Mouse (Mus musculus): ENCODE measurements at regions not wholly inside any gene's neighbourhood (a gene's known extent, or its start where the extent isn't known, plus 50 kb on each side); places are given as distances from the start of the nearest gene placed in this dataset.

DNA sequence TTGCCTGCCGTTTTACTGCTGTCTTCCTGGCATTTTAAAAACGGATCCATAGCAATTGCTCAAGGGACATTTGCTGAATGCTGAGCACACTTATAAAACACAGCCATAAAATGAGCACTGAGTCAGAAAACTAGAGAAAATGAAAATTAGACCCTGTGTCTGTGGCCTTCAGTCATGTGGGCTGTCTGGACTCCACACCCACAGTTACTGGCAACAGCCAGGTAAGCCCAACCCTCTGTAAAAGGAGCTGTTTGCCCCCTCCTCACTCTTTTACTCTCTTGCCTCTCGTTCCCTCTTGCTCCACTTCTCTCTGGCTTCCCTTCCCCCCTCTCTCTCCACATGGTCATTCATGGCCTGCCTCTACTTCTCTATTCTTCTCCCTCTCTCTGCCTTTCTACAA is 2169.9 kb downstream of the 9330182O14Rik start:
- Histone ChIP-seq H3K27ac (no peak overlapping the region), H3K27me3 (no peaks in the 10 kb centered on the region), H3K9ac (replicated peaks) (no peak overlapping the region), H3K9me3 (no peaks in the 10 kb centered on the region), H3K4me3 (replicated peaks) (no peak overlapping the region), H3K36me3 (no peaks in the 10 kb centered on the region), H3K4me2 (no peak overlapping the region), H3K4me1 (replicated peaks) (peaks cover 7% of the 10 kb centered on the region)
- ATAC-seq (ENCODE audit: insufficient number of reproducible peaks, insufficient read depth, low FRiP score, low TSS enrichment, low read depth): peak; percentile 68; the same call in 1 of the 2 replicates
- WGBS: 31% methylated on average over 3 of the region's 3 CpGs

DNA sequence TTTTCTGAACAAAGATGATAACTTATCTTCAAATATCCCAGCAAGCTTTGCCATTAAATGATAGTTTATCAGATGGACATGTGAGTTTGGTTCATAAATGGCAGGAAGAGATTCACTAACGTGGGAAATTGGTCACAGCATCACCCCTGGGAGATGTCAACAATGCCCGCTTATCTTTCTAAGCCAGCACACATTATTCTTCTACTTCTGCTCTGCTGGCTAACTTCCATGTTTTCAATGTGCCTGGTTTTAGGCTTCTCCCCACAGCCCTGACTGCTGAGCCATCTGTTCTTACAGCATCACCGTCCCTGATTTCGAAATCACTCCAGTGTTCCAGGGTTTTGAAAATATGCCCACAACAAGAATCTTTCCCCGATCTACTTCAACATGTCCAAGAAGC is 2175.4 kb downstream of the 9330182O14Rik start:
- Histone ChIP-seq H3K9ac (replicated peaks) (no peak overlapping the region), H3K4me1 (replicated peaks) (peaks cover 6% of the 10 kb centered on the region; the same call in 1 of the 2 replicates), H3K27me3 (no peaks in the 10 kb centered on the region), H3K4me3 (replicated peaks) (no peak overlapping the region), H3K9me3 (no peaks in the 10 kb centered on the region), H3K4me2 (no peak overlapping the region), H3K36me3 (no peaks in the 10 kb centered on the region), H3K27ac (no peak overlapping the region)
- ATAC-seq (ENCODE audit: insufficient number of reproducible peaks, insufficient read depth, low FRiP score, low TSS enrichment, low read depth): no peak
- 75% methylated on average over 5 of the region's 5 CpGs for WGBS

DNA sequence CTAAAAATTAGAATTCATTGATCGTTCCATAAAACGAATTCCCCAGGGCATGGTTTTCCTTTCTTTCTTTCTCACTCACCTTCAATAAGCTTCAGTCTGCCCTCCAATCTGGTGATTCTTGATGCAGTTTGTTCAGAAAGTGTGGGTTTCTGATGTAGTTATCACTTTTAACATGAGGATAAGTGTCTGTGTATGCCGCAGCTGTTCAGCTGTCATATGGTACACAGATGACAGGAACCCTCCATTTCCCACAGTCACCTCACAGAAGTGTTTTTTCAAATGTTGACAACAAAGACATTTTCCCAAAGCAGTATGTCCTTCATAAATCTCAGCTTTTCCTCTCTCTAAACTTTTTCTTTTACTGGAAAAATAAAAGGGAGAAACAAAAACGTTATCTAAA is 2177.0 kb downstream of the 9330182O14Rik start:
- ATAC-seq (ENCODE audit: insufficient number of reproducible peaks, insufficient read depth, low FRiP score, low TSS enrichment, low read depth): no peak
- 56% methylated on average over 4 of the region's 4 CpGs for WGBS

DNA sequence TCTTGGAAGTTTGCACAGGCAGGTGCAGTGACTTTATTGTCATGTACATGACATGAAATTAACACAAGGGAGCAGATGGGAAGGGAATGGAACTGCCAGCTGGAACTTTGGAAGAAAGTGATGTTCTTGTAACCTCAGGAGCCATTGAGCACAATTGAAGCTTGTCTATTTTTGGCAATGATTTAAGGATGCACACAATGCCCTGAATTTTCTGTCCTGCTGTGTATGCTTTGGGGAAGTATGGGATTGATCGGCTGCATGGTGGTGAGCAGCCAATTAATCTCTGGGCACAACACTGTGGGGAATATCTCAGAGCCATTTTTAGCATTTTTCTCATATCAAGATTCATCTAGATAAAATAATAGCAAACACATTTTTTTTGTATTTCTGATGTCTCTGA is 2186.2 kb downstream of the 9330182O14Rik start:
- ATAC-seq (ENCODE audit: insufficient number of reproducible peaks, insufficient read depth, low FRiP score, low TSS enrichment, low read depth): no peak
- H3K9me3 ChIP-seq: no peaks in the 10 kb centered on the region
- no peaks in the 10 kb centered on the region for H3K27me3 ChIP-seq
- H3K4me3 ChIP-seq (replicated peaks): no peak overlapping the region
- H3K36me3 ChIP-seq: no peaks in the 10 kb centered on the region
- H3K4me1 ChIP-seq (replicated peaks): no peaks in the 10 kb centered on the region
- H3K9ac ChIP-seq (replicated peaks): no peak overlapping the region
- 93% methylated on average over 1 of the region's 1 CpGs for WGBS
- no peak overlapping the region for H3K4me2 ChIP-seq
- H3K27ac ChIP-seq: no peak overlapping the region

More for the DNA sequence above, 2177.0 kb downstream of the 9330182O14Rik start:
- H3K9ac ChIP-seq (replicated peaks): no peak overlapping the region
- H3K9me3 ChIP-seq: no peaks in the 10 kb centered on the region
- H3K27me3 ChIP-seq: no peaks in the 10 kb centered on the region
- H3K4me1 ChIP-seq (replicated peaks): peaks cover 6% of the 10 kb centered on the region; the same call in 1 of the 2 replicates
- no peak overlapping the region for H3K4me3 ChIP-seq (replicated peaks)
- no peaks in the 10 kb centered on the region for H3K36me3 ChIP-seq
- H3K4me2 ChIP-seq: no peak overlapping the region
- no peak overlapping the region for H3K27ac ChIP-seq

DNA sequence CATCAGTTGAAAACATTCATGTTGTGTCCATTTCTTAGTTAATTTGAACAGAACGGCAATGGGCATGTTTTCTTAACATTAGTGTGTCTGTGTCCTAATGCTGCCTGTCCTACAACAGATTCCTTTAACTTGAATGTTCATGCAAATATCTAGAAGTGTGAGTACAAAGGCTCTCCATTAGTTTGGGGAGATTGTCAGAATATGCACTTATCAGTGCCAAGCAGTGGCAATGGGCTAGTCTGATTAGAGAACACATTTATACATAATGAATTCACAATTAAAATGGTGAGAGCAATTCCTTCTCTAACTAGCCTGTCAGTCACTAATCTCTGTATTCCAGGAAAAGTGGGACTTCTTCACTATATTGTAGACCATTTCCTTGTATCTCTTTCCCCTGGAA is 2188.8 kb downstream of the 9330182O14Rik start:
- Histone ChIP-seq H3K27me3 (no peaks in the 10 kb centered on the region), H3K27ac (no peak overlapping the region), H3K9ac (replicated peaks) (no peak overlapping the region), H3K36me3 (no peaks in the 10 kb centered on the region), H3K4me1 (replicated peaks) (no peaks in the 10 kb centered on the region), H3K4me2 (no peak overlapping the region), H3K9me3 (no peaks in the 10 kb centered on the region), H3K4me3 (replicated peaks) (no peak overlapping the region)
- no peak for ATAC-seq (ENCODE audit: insufficient number of reproducible peaks, insufficient read depth, low FRiP score, low TSS enrichment, low read depth)
- WGBS: 94% methylated on average over 1 of the region's 1 CpGs

DNA sequence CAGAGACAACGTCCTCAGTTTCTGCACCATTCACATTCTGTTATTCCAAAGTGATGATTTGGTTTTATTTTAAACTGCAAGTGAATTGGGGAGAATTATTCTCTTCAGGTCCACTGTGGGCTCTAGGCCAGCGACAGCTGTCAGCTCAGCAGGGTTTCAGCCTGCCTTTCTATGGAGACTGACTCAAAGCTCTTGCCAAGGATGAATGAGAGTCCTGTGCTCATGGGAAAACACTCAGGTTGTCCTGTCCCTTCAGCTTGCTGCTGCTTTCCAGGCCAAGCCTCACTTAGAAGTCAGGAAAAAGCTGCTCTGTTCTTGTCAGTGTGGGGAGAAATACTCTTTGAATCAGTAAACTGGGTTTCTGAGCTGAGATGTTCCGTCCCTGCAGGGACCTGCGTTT is 2191.1 kb downstream of the 9330182O14Rik start:
- WGBS: 81% methylated on average over 4 of the region's 4 CpGs
- Histone ChIP-seq H3K4me1 (replicated peaks) (no peaks in the 10 kb centered on the region; the same call in 1 of the 2 replicates), H3K36me3 (no peaks in the 10 kb centered on the region), H3K9me3 (no peaks in the 10 kb centered on the region), H3K4me2 (no peak overlapping the region), H3K9ac (replicated peaks) (no peak overlapping the region), H3K4me3 (replicated peaks) (no peak overlapping the region), H3K27ac (no peak overlapping the region), H3K27me3 (no peaks in the 10 kb centered on the region)
- ATAC-seq (ENCODE audit: insufficient number of reproducible peaks, insufficient read depth, low FRiP score, low TSS enrichment, low read depth): no peak

DNA sequence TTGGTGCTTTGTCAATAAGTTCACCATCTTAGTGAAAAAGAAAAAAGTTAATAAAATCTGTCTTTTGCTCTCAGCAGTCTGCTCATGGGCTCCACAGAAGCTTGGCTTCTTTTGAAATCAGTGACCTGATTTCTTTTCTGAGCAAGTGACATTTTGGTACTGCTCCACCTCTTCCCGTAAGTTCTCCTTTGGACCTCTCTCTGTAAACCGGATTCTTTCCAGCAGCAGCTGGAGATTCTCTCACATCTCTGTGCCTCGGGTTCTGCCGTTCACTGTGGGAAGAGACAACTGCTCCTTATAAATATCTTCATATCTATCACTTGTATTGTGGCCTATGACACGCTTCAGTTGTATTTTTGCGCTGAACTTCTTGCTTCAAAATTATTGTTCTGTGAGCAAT is 2194.4 kb downstream of the 9330182O14Rik start:
- no peak overlapping the region for H3K4me2 ChIP-seq
- no peak overlapping the region for H3K9ac ChIP-seq (replicated peaks)
- H3K36me3 ChIP-seq: no peaks in the 10 kb centered on the region
- no peak overlapping the region for H3K4me3 ChIP-seq (replicated peaks)
- H3K4me1 ChIP-seq (replicated peaks): peaks cover 12% of the 10 kb centered on the region; the same call in 1 of the 2 replicates
- WGBS: 91% methylated on average over 6 of the region's 6 CpGs
- H3K27me3 ChIP-seq: no peaks in the 10 kb centered on the region
- ATAC-seq (ENCODE audit: insufficient number of reproducible peaks, insufficient read depth, low FRiP score, low TSS enrichment, low read depth): no peak
- H3K9me3 ChIP-seq: no peaks in the 10 kb centered on the region
- no peak overlapping the region for H3K27ac ChIP-seq

DNA sequence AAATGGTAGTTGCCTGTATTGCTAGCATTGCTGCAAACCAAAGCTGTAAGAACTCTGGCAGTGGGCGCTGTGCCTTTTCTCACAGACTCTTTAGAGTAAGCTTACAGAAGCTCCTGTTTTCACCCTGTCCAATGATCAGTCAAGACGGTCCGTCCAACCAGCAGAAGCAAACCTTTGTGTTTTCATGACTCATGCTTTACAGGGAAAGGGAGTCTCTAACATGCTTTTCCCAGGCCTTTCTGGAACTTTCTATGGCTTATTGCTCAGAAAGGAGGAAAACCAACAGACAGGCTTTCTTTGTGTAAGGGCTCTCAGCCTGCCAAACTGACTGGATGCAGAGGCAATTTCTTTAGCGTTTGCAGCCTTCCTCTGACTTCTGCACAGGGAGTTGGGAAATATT is 2195.6 kb downstream of the 9330182O14Rik start:
- no peak overlapping the region for H3K4me2 ChIP-seq
- no peak overlapping the region for H3K9ac ChIP-seq (replicated peaks)
- no peaks in the 10 kb centered on the region for H3K36me3 ChIP-seq
- peaks cover 17% of the 10 kb centered on the region; the same call in 1 of the 2 replicates for H3K4me1 ChIP-seq (replicated peaks)
- 65% methylated on average over 4 of the region's 4 CpGs for WGBS
- no peak overlapping the region for H3K4me3 ChIP-seq (replicated peaks)
- H3K27ac ChIP-seq: peak overlapping the region; percentile 66
- H3K9me3 ChIP-seq: no peaks in the 10 kb centered on the region
- H3K27me3 ChIP-seq: no peaks in the 10 kb centered on the region
- no peak for ATAC-seq (ENCODE audit: insufficient number of reproducible peaks, insufficient read depth, low FRiP score, low TSS enrichment, low read depth)

DNA sequence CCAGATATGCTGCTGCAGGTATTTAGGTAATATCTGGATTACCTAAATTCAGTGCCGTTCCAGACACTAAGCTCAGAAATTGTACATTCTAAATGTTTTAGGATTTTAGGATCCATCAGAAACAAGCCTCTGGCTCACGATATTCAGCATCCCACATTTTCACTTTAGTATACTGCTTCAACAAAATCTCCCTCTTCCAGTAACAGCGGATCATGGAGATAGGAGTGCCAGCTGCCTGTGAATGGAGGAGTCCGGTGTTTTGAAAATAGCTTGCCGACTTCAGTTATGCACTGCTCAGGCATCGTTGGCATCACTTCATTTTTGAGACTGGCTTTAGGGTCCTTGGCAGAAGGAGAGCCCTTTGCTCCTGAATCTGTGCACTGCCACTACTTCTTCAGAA is 2199.5 kb downstream of the 9330182O14Rik start:
- WGBS: 86% methylated on average over 6 of the region's 6 CpGs
- no peaks in the 10 kb centered on the region for H3K9me3 ChIP-seq
- no peak for ATAC-seq (ENCODE audit: insufficient number of reproducible peaks, insufficient read depth, low FRiP score, low TSS enrichment, low read depth)
- H3K4me3 ChIP-seq (replicated peaks): no peak overlapping the region
- H3K27ac ChIP-seq: no peak overlapping the region
- no peak overlapping the region for H3K4me2 ChIP-seq
- peaks cover 17% of the 10 kb centered on the region; the same call in 1 of the 2 replicates for H3K4me1 ChIP-seq (replicated peaks)
- H3K27me3 ChIP-seq: no peaks in the 10 kb centered on the region
- no peaks in the 10 kb centered on the region for H3K36me3 ChIP-seq
- no peak overlapping the region for H3K9ac ChIP-seq (replicated peaks)

DNA sequence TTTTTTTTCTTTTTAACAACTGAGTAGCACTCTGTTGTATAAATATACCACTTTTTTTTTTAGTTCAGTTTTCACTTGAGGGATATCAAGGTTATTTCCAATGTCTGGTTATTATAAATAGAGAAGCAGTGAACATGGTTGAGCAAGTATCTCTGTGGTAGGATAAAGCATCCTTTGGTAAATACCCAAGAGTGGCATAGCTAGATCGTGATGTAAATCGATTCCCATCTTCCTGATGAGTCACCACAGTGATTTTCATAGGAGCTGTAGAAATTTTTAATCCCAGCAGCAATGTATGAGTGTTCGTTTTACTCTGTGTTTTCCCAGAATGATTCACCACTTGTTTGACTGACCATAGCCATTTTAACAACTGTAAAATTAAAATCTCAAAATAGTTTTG is 2212.0 kb downstream of the 9330182O14Rik start:
- H3K9me3 ChIP-seq: 0 out of 2 replicates have a peak, but pooled peaks cover under 1% of the 10 kb centered on the region
- no peak overlapping the region for H3K9ac ChIP-seq (replicated peaks)
- no peaks in the 10 kb centered on the region for H3K4me1 ChIP-seq (replicated peaks)
- no peak overlapping the region for H3K27ac ChIP-seq
- H3K4me2 ChIP-seq: no peak overlapping the region
- H3K36me3 ChIP-seq: no peaks in the 10 kb centered on the region
- no peak overlapping the region for H3K4me3 ChIP-seq (replicated peaks)
- ATAC-seq (ENCODE audit: insufficient number of reproducible peaks, insufficient read depth, low FRiP score, low TSS enrichment, low read depth): no peak
- WGBS: 86% methylated on average over 3 of the region's 3 CpGs
- H3K27me3 ChIP-seq: no peaks in the 10 kb centered on the region

DNA sequence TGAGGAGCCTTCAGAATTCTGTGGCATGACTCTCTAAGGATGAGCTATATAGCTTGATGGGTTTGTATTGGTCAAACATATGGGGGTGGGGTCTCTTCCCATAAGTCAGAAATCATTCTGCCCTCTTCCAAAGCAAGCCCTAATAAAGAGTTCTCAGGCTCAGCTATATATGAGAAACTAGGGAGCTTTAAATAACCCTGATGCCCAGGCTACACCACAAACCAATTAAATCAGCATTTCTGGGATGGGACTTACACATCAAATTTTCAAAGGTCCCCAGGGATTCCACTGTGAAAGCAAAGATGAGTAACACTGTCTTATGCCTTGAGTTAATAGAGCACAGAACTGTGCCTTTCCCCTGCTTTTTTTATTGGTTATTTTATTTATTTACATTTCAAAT is 2227.7 kb downstream of the 9330182O14Rik start:
- Histone ChIP-seq H3K4me2 (no peak overlapping the region), H3K9me3 (no peaks in the 10 kb centered on the region), H3K9ac (replicated peaks) (no peak overlapping the region), H3K4me1 (replicated peaks) (no peaks in the 10 kb centered on the region; the same call in 1 of the 2 replicates), H3K27me3 (no peaks in the 10 kb centered on the region), H3K4me3 (replicated peaks) (no peak overlapping the region), H3K27ac (no peak overlapping the region), H3K36me3 (no peaks in the 10 kb centered on the region)
- 0 out of 2 replicates have a peak, but pooled peaks have one; percentile 31 for ATAC-seq (ENCODE audit: insufficient number of reproducible peaks, insufficient read depth, low FRiP score, low TSS enrichment, low read depth)

DNA sequence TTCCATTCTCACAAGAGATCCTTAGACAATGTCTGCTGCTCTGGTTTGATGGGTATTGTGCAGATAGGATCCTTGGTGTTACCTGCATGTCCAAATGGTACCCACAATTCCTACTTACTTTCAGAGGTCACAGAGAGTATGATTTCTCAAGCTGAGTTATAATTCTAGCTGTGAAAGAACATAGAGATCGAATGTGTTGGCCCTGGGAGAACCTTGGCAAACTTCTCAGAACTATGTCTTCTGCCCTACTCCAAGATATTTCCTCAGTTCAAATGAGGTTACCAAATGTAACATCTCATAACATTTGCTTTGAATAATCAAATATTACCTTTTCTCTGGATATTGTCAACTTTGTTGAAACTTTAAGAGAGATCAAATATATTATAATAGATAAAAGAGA is 2230.8 kb downstream of the 9330182O14Rik start:
- Histone ChIP-seq H3K4me1 (replicated peaks) (no peaks in the 10 kb centered on the region; the same call in 1 of the 2 replicates), H3K27ac (no peak overlapping the region), H3K9ac (replicated peaks) (no peak overlapping the region), H3K27me3 (no peaks in the 10 kb centered on the region), H3K4me2 (no peak overlapping the region), H3K36me3 (no peaks in the 10 kb centered on the region), H3K4me3 (replicated peaks) (no peak overlapping the region), H3K9me3 (no peaks in the 10 kb centered on the region)
- ATAC-seq (ENCODE audit: insufficient number of reproducible peaks, insufficient read depth, low FRiP score, low TSS enrichment, low read depth): no peak
- WGBS: 85% methylated on average over 1 of the region's 1 CpGs

All from limb, embryonic 12.5 days (tissue).